Mouse (Mus musculus) heart, embryonic 11.5 days (tissue): ENCODE data around the gene Tmprss12. TPM values are rescaled to one million over a fixed set of nuclear protein-coding genes. Genes with fewer than 3 reads are reported as not detected.
A peak's percentile ranks its signal among the peaks of the same experiment; 100 is the strongest.

Experiments
- ATAC-seq: fragments of 200-750 bp; cut with Nextera tagmentation; replicated peaks from 2 replicates; pipeline ENCODE4 v1.8.0; 2017; ENCODE audit warnings: moderate library complexity; ENCODE audit not compliant: insufficient number of reproducible peaks, low FRiP score, low TSS enrichment
- H3K27ac ChIP-seq: fragments of 300-500 bp; sonication (generic); 2 replicates; pipeline ENCODE4 v1.5.1; 2014; ENCODE audit warnings: mild to moderate bottlenecking, low read depth, low read length
- H3K27me3 ChIP-seq: fragments of 300-500 bp; sonication (generic); 2 replicates; pipeline ENCODE4 v1.6.1; 2014; ENCODE audit warnings: mild to moderate bottlenecking, low read length, mixed read lengths; ENCODE audit not compliant: control insufficient read depth, insufficient read depth
- H3K36me3 ChIP-seq: fragments of 300-500 bp; sonication (generic); 2 replicates; pipeline ENCODE4 v1.6.1; 2014; ENCODE audit warnings: mild to moderate bottlenecking, low read length, moderate library complexity, mixed read lengths; ENCODE audit not compliant: control insufficient read depth, insufficient read depth
- H3K4me1 ChIP-seq: fragments of 300-500 bp; sonication (generic); 2 replicates; pipeline ENCODE4 v1.6.1; 2014; ENCODE audit warnings: low read length; ENCODE audit not compliant: control insufficient read depth, insufficient read depth
- H3K4me2 ChIP-seq: fragments of 300-500 bp; sonication (generic); 2 replicates; pipeline ENCODE4 v1.6.1; 2014; ENCODE audit warnings: mild to moderate bottlenecking, moderate library complexity
- H3K4me3 ChIP-seq: fragments of 300-500 bp; sonication (generic); 2 replicates; pipeline ENCODE4 v1.5.1; 2014; ENCODE audit warnings: low read depth, low read length
- H3K9ac ChIP-seq: fragments of 300-500 bp; sonication (generic); 2 replicates; pipeline ENCODE4 v1.6.1; 2014; ENCODE audit warnings: mild to moderate bottlenecking, low read depth, low read length, moderate library complexity
- H3K9me3 ChIP-seq: fragments of 300-500 bp; sonication (generic); replicated peaks from 2 replicates; pipeline ENCODE4 v1.6.1; 2016; ENCODE audit warnings: low read length; ENCODE audit not compliant: control insufficient read depth
- WGBS: fragments of 180-500 bp; shearing (Covaris S2); extraction: QIAGEN DNeasy Blood & Tissue Kit; methylation state at CpG from one replicate; pipeline ENCODE4 v1.1.7; 2014; ENCODE audit not compliant: insufficient replicate concordance; 5-methylcytosine and 5-hydroxymethylcytosine counted together
- polyA plus RNA-seq: library from polyadenylated mRNA; unstranded; fragments of >200 nt; fragmentation: Nextera tagmentation; extraction: Ambion mirVana; gene quantifications from 2 replicates; pipeline ENCODE4 v1.2.1, GENCODE M21; 2014

The Tmprss12 gene
- not detected in 2 replicates for polyA plus RNA-seq

- Histone ChIP-seq H3K9ac (no peak within 1 kb of the TSS), H3K4me3 (no peak within 1 kb of the TSS), H3K9me3 (no peaks in the 10 kb centered on the region), H3K27me3 (no peaks in the 10 kb centered on the region), H3K36me3 (no peaks in the 10 kb centered on the region), H3K27ac (no peak within 1 kb of the TSS), H3K4me2 (no peak within 1 kb of the TSS), H3K4me1 (no peaks in the 10 kb centered on the region)
- 93% methylated on average over 20 of the region's 20 CpGs for WGBS
- no peak for ATAC-seq
These were observed at the start of gene Tmprss12 for GRCm38 (mm10) chr15:100280626-100281025. Gene Tmprss12, plus strand, starts transcription at chr15:100280837.

- Histone ChIP-seq H3K4me1 (peaks cover 11% of the 10 kb centered on the region; the same call in 1 of the 2 replicates), H3K9me3 (no peaks in the 10 kb centered on the region), H3K4me2 (no peak overlapping the region), H3K36me3 (peaks cover 11% of the 10 kb centered on the region; the same call in 1 of the 2 replicates), H3K4me3 (no peak overlapping the region), H3K27me3 (no peaks in the 10 kb centered on the region), H3K27ac (no peak overlapping the region), H3K9ac (no peak overlapping the region)
- WGBS = 83% methylated on average over 14 of the region's 14 CpGs
- ATAC-seq = no peak
These were observed 48.8 kb upstream of the Tmprss12 start for GRCm38 (mm10) chr15:100231616-100232525.

GRCm38 (mm10) chr15:100235208-100235965 is 45.2 kb upstream of the Tmprss12 start:
- no peak for ATAC-seq

GRCm38 (mm10) chr15:100236952-100237351 is 43.7 kb upstream of the Tmprss12 start:
- Histone ChIP-seq H3K4me1 (0 out of 2 replicates have a peak, but pooled peaks cover 5% of the 10 kb centered on the region), H3K27ac (peak overlapping the region; percentile 63; the same call in 1 of the 2 replicates), H3K9me3 (no peaks in the 10 kb centered on the region), H3K4me3 (no peak overlapping the region), H3K4me2 (no peak overlapping the region), H3K9ac (no peak overlapping the region), H3K36me3 (peaks cover 17% of the 10 kb centered on the region; the same call in 1 of the 2 replicates), H3K27me3 (no peaks in the 10 kb centered on the region)
- 77% methylated on average over 6 of the region's 6 CpGs for WGBS
- ATAC-seq = no peak

More at GRCm38 (mm10) chr15:100235208-100235965, 45.2 kb upstream of the Tmprss12 start:
- Histone ChIP-seq H3K9ac (no peak overlapping the region), H3K9me3 (no peaks in the 10 kb centered on the region), H3K27me3 (no peaks in the 10 kb centered on the region), H3K4me1 (0 out of 2 replicates have a peak, but pooled peaks cover 5% of the 10 kb centered on the region), H3K36me3 (peaks cover 11% of the 10 kb centered on the region; the same call in 1 of the 2 replicates), H3K4me2 (no peak overlapping the region), H3K27ac (no peak overlapping the region), H3K4me3 (no peak overlapping the region)
- WGBS = 86% methylated on average over 12 of the region's 12 CpGs

GRCm38 (mm10) chr15:100241780-100242179 is 38.9 kb upstream of the Tmprss12 start:
- Histone ChIP-seq H3K27me3 (no peaks in the 10 kb centered on the region), H3K9me3 (no peaks in the 10 kb centered on the region), H3K27ac (no peak overlapping the region), H3K4me2 (no peak overlapping the region), H3K36me3 (peaks cover 20% of the 10 kb centered on the region), H3K4me1 (0 out of 2 replicates have a peak, but pooled peaks cover 5% of the 10 kb centered on the region), H3K4me3 (no peak overlapping the region), H3K9ac (no peak overlapping the region)
- 91% methylated on average over 6 of the region's 6 CpGs for WGBS
- ATAC-seq = no peak

GRCm38 (mm10) chr15:100245951-100246350 is 34.7 kb upstream of the Tmprss12 start:
- Histone ChIP-seq H3K4me1 (no peaks in the 10 kb centered on the region), H3K27ac (no peak overlapping the region), H3K9me3 (no peaks in the 10 kb centered on the region), H3K36me3 (peaks cover 27% of the 10 kb centered on the region), H3K4me3 (no peak overlapping the region), H3K27me3 (no peaks in the 10 kb centered on the region), H3K9ac (no peak overlapping the region), H3K4me2 (no peak overlapping the region)
- WGBS = 94% methylated on average over 7 of the region's 7 CpGs
- ATAC-seq = no peak

GRCm38 (mm10) chr15:100247296-100247695 is 33.3 kb upstream of the Tmprss12 start:
- Histone ChIP-seq H3K4me2 (no peak overlapping the region), H3K27ac (no peak overlapping the region), H3K36me3 (peaks cover 29% of the 10 kb centered on the region), H3K9ac (no peak overlapping the region), H3K4me3 (no peak overlapping the region), H3K4me1 (no peaks in the 10 kb centered on the region), H3K27me3 (no peaks in the 10 kb centered on the region), H3K9me3 (no peaks in the 10 kb centered on the region)
- ATAC-seq = no peak
- WGBS = 94% methylated on average over 9 of the region's 9 CpGs

GRCm38 (mm10) chr15:100248665-100249433 is 31.8 kb upstream of the Tmprss12 start:
- ATAC-seq = no peak
- peaks cover 28% of the 10 kb centered on the region for H3K36me3 ChIP-seq

More at GRCm38 (mm10) chr15:100248665-100249433, 31.8 kb upstream of the Tmprss12 start:
- no peak overlapping the region for H3K4me3 ChIP-seq
- no peaks in the 10 kb centered on the region for H3K4me1 ChIP-seq
- no peak overlapping the region for H3K27ac ChIP-seq
- 96% methylated on average over 6 of the region's 6 CpGs for WGBS
- H3K4me2 ChIP-seq = no peak overlapping the region
- H3K27me3 ChIP-seq = no peaks in the 10 kb centered on the region
- H3K9me3 ChIP-seq = no peaks in the 10 kb centered on the region
- H3K9ac ChIP-seq = no peak overlapping the region
